Mouse (Mus musculus) common myeloid progenitor, adult 5-6 weeks (primary cell): ENCODE data around the gene Stpg3. TPM values are rescaled to one million over a fixed set of nuclear protein-coding genes. Genes with fewer than 3 reads are reported as not detected.

ENCODE experiments used
- ATAC-seq: replicated peaks from 2 replicates; pipeline ENCODE4 v1.8.0; 2016; ENCODE audit warnings: low read depth, mild to moderate bottlenecking, moderate TSS enrichment, inconsistent platforms; ENCODE audit not compliant: poor library complexity, severe bottlenecking
- total RNA-seq: library from RNA; stranded (forward); fragments of 200-1000, 187-1606 nt; gene quantifications from 2 replicates; pipeline ENCODE4 v1.2.3, GENCODE M21; 2017

The Stpg3 gene
- total RNA-seq, 1 experiment from 2014 or later = not detected

- no peak for ATAC-seq
Observed at GRCm38 (mm10) chr2:25238106-25238505, 23.7 kb upstream of the Stpg3 start.

GRCm38 (mm10) chr2:25237522-25237921 is 23.1 kb upstream of the Stpg3 start:
- ATAC-seq = no peak

GRCm38 (mm10) chr2:25236614-25237013 is 22.2 kb upstream of the Stpg3 start, which contains the start of gene Rnf224:
Gene Rnf224 (minus strand): TSS chr2:25236787.
- ATAC-seq = no peak

- ATAC-seq = no peak
Observed at GRCm38 (mm10) chr2:25234551-25235220, 20.2 kb upstream of the Stpg3 start.

- ATAC-seq = no peak
Observed at GRCm38 (mm10) chr2:25234050-25234449, 19.6 kb upstream of the Stpg3 start, which contains the start of gene Slc34a3. Gene Slc34a3 (minus strand): TSS chr2:25234364.

- peak; percentile 61 for ATAC-seq
Observed at GRCm38 (mm10) chr2:25233421-25233820, 19.0 kb upstream of the Stpg3 start.

GRCm38 (mm10) chr2:25231038-25231437 is 16.6 kb upstream of the Stpg3 start:
- ATAC-seq = no peak

GRCm38 (mm10) chr2:25230581-25230980 is 16.1 kb upstream of the Stpg3 start:
- no peak for ATAC-seq

- ATAC-seq = no peak
Observed at GRCm38 (mm10) chr2:25229582-25229981, 15.1 kb upstream of the Stpg3 start.

- no peak for ATAC-seq
Observed at GRCm38 (mm10) chr2:25228995-25229530, 14.6 kb upstream of the Stpg3 start.

- ATAC-seq = peak; percentile 49
Observed at GRCm38 (mm10) chr2:25228431-25228889, 14.0 kb upstream of the Stpg3 start.

GRCm38 (mm10) chr2:25227406-25227805 is 13.0 kb upstream of the Stpg3 start:
- ATAC-seq = no peak

- ATAC-seq = no peak
Observed at GRCm38 (mm10) chr2:25226864-25227263, 12.4 kb upstream of the Stpg3 start.

- ATAC-seq = no peak
Observed at GRCm38 (mm10) chr2:25225811-25226379, 11.5 kb upstream of the Stpg3 start.

- ATAC-seq = peak; percentile 70
Observed at GRCm38 (mm10) chr2:25224766-25225752, 10.6 kb upstream of the Stpg3 start.

- no peak for ATAC-seq
Observed at GRCm38 (mm10) chr2:25224492-25224765, 10.0 kb upstream of the Stpg3 start, which contains the start of gene Tubb4b. Gene Tubb4b (minus strand): TSS chr2:25224702.

- ATAC-seq = peak; percentile 30
Observed at GRCm38 (mm10) chr2:25223681-25224491, 9.4 kb upstream of the Stpg3 start.

- no peak for ATAC-seq
Observed at GRCm38 (mm10) chr2:25221331-25221772, 6.9 kb upstream of the Stpg3 start.

- no peak for ATAC-seq
Observed at GRCm38 (mm10) chr2:25218445-25218844, 4.0 kb upstream of the Stpg3 start, which contains the start of gene Fam166a. Gene Fam166a (plus strand): TSS chr2:25218745.
